Mouse (Mus musculus) midbrain, embryonic 11.5 days (tissue): ENCODE measurements at regions not wholly inside any gene's neighbourhood (a gene's known extent, or its start where the extent isn't known, plus 50 kb on each side); places are given as distances from the start of the nearest gene placed in this dataset.

Source experiments
- ATAC-seq: fragments of 200-750 bp; cut with Nextera tagmentation; 2 replicates; pipeline ENCODE4 v1.8.0; 2017; ENCODE audit warnings: moderate TSS enrichment, moderate library complexity; ENCODE audit not compliant: low FRiP score
- DNase-seq: peaks from one replicate; pipeline ENCODE4 v3.0.0; 2015; ENCODE audit warnings: low spot score; ENCODE audit errors: missing footprints
- H3K27ac ChIP-seq: fragments of 300-500 bp; sonication (generic); 2 replicates; pipeline ENCODE4 v1.5.1; 2014; ENCODE audit warnings: low read depth, low read length
- H3K27me3 ChIP-seq: fragments of 300-500 bp; sonication (generic); 2 replicates; pipeline ENCODE4 v1.6.1; 2014; ENCODE audit warnings: mild to moderate bottlenecking, low read length, moderate library complexity, mixed read lengths; ENCODE audit not compliant: control insufficient read depth, insufficient read depth
- H3K36me3 ChIP-seq: fragments of 300-500 bp; sonication (generic); 2 replicates; pipeline ENCODE4 v1.6.1; 2014; ENCODE audit warnings: mild to moderate bottlenecking, low read length, moderate library complexity, mixed read lengths; ENCODE audit not compliant: control insufficient read depth, insufficient read depth
- H3K4me1 ChIP-seq: fragments of 300-500 bp; sonication (generic); 2 replicates; pipeline ENCODE4 v1.6.1; 2014; ENCODE audit warnings: low read length; ENCODE audit not compliant: control insufficient read depth, insufficient read depth
- H3K4me2 ChIP-seq: fragments of 300-500 bp; sonication (generic); 2 replicates; pipeline ENCODE4 v1.6.1; 2014; ENCODE audit warnings: mild to moderate bottlenecking, moderate library complexity
- H3K4me3 ChIP-seq: fragments of 300-500 bp; sonication (generic); 2 replicates; pipeline ENCODE4 v1.5.1; 2014; ENCODE audit warnings: low read depth, low read length
- H3K9ac ChIP-seq: fragments of 300-500 bp; sonication (generic); 2 replicates; pipeline ENCODE4 v1.6.1; 2014; ENCODE audit warnings: low read length
- H3K9me3 ChIP-seq: fragments of 300-500 bp; sonication (generic); 2 replicates; pipeline ENCODE4 v1.6.1; 2016; ENCODE audit warnings: low read length; ENCODE audit not compliant: control insufficient read depth
- WGBS: fragments of 180-500 bp; shearing (Covaris S2); extraction: QIAGEN DNeasy Blood & Tissue Kit; methylation state at CpG from one replicate; pipeline ENCODE4 v1.1.7; 2014; 5-methylcytosine and 5-hydroxymethylcytosine counted together

DNA sequence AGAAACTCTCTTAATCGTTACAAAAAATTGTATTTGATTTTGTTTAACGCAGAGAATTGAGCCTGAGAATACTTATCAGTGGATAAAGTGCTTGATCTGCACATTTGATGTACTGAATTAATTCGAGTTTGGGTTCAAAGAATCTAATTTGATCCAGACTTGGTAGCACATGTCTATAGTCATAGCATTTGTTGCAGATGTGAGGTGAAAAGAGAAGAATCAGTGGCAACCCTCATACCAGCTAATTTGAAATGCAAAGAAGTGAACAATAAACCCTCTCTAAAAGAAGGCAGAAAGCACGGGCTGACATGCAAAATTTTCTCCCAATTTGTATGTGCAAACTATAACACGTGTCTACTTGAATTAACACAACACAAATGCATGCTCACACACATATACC is 79.8 kb upstream of the Epha6 start:
- no peaks in the 10 kb centered on the region for H3K4me1 ChIP-seq
- no peak overlapping the region for H3K27ac ChIP-seq
- WGBS, result 61% methylated on average over 5 of the region's 5 CpGs
- no peaks in the 10 kb centered on the region for H3K27me3 ChIP-seq
- DNase-seq (no peak), ATAC-seq (peak; percentile 51; the same call in 1 of the 2 replicates)
- H3K4me3 ChIP-seq, result no peak overlapping the region
- no peak overlapping the region for H3K9ac ChIP-seq
- no peaks in the 10 kb centered on the region for H3K36me3 ChIP-seq
- H3K4me2 ChIP-seq, result no peak overlapping the region
- H3K9me3 ChIP-seq, result no peaks in the 10 kb centered on the region

- whole genome bisulfite sequencing, result 29% methylated on average over 1 of the region's 1 CpGs
- Histone ChIP-seq H3K4me3 (no peak overlapping the region), H3K27ac (no peak overlapping the region), H3K27me3 (no peaks in the 10 kb centered on the region), H3K9me3 (no peaks in the 10 kb centered on the region), H3K4me1 (no peaks in the 10 kb centered on the region), H3K9ac (no peak overlapping the region), H3K4me2 (no peak overlapping the region), H3K36me3 (no peaks in the 10 kb centered on the region)
- DNase-seq, result no peak
- ATAC-seq, result peak; percentile 24; the same call in 1 of the 2 replicates
Observed at GRCm38 (mm10) chr16:60668771-60669170, 63.4 kb upstream of the Epha6 start.
